ENCODE assay signal across 8 mouse cellular contexts in genomic region chr9:55511521-55511993, GRCm38 (mm10). TPM values are rescaled to one million over a fixed set of nuclear protein-coding genes. Genes with fewer than 3 reads are reported as not detected.
DNase-seq lines count a peak whose midpoint lies in the region; ATAC-seq and TF ChIP-seq lines count a peak whose summit lies in the region.

No protein-coding gene starts in this region.

- peaks cover 7% of the 10 kb centered on the region for H3K27me3 ChIP-seq in G1E (ENCODE audit: insufficient read depth, low read length)
- peaks cover 12% of the 10 kb centered on the region for H3K27me3 ChIP-seq in limb, embryonic 12.5 days
- H3K27me3 ChIP-seq in midbrain, embryonic 12.5 days = peaks cover 21% of the 10 kb centered on the region

- H3K9ac ChIP-seq in limb, embryonic 12.5 days (replicated peaks) = peak overlapping the region; percentile 92
- peak overlapping the region; percentile 78 for H3K9ac ChIP-seq in midbrain, embryonic 12.5 days (replicated peaks)

- TF ChIP-seq CTCF in gastrocnemius, adult 2 months (IDR thresholded peaks at IDR 0.05) = no peak
- TF ChIP-seq CTCF in G1E (IDR thresholded peaks at IDR 0.05; ENCODE audit: low read depth, low read length) = no peak

- intact Hi-C loops in gastrocnemius, adult 2 months (cut with DNase I) = no loop called here
- intact Hi-C loops in heart, postnatal 25 days (cut with DNase I) = no loop called here

- peaks cover 24% of the 10 kb centered on the region for H3K4me1 ChIP-seq in G1E (ENCODE audit: insufficient read depth, low read depth, low read length)
- H3K4me1 ChIP-seq in limb, embryonic 12.5 days (replicated peaks) = peaks cover 6% of the 10 kb centered on the region
- peaks cover 3% of the 10 kb centered on the region for H3K4me1 ChIP-seq in midbrain, embryonic 12.5 days

- peak overlapping the region; percentile 96 for H3K4me3 ChIP-seq in gastrocnemius, adult 2 months
- peak overlapping the region; percentile 91 for H3K4me3 ChIP-seq in G1E (ENCODE audit: low read depth, low read length)
- peak overlapping the region; percentile 89 for H3K4me3 ChIP-seq in limb, embryonic 12.5 days (replicated peaks)
- peak overlapping the region; percentile 76 for H3K4me3 ChIP-seq in midbrain, embryonic 12.5 days

- no peak for DNase-seq in gastrocnemius, adult 2 months
- DNase-seq in gastrocnemius, adult 8-10 months (ENCODE audit: low spot score in 2 of 2) = no peak
- DNase-seq in G1E (ENCODE audit: low spot score) = peak; percentile 50
- DNase-seq in embryo, embryonic 11 days = peak; percentile 76
- peak; percentile 44 for DNase-seq in heart, postnatal 25 days (ENCODE audit: low spot score)
- DNase-seq in urinary bladder, postnatal 36 days (ENCODE audit: low spot score in 2 of 2) = peak; percentile 45 to 60

- H3K27ac ChIP-seq in gastrocnemius, adult 2 months = peak overlapping the region; percentile 99
- peak overlapping the region; percentile 91 for H3K27ac ChIP-seq in limb, embryonic 12.5 days
- peak overlapping the region; percentile 78 for H3K27ac ChIP-seq in midbrain, embryonic 12.5 days (replicated peaks)

- peak overlapping the region; percentile 72 for H3K4me2 ChIP-seq in limb, embryonic 12.5 days
- H3K4me2 ChIP-seq in midbrain, embryonic 12.5 days (replicated peaks) = peak overlapping the region; percentile 89

- H3K9me3 ChIP-seq in G1E (replicated peaks) = no peaks in the 10 kb centered on the region
- no peaks in the 10 kb centered on the region for H3K9me3 ChIP-seq in limb, embryonic 12.5 days
- H3K9me3 ChIP-seq in midbrain, embryonic 12.5 days = no peaks in the 10 kb centered on the region

- WGBS in limb, embryonic 12.5 days = under 1% methylated on average over 31 of the region's 32 CpGs
- under 1% methylated on average over 32 of the region's 32 CpGs for WGBS in midbrain, embryonic 12.5 days

- ATAC-seq in G1E (ENCODE audit: extremely low read depth, insufficient number of reproducible peaks, low FRiP score, poor library complexity, severe bottlenecking) = peak; percentile 22; the same call in 1 of the 2 replicates
- ATAC-seq in limb, embryonic 12.5 days (ENCODE audit: insufficient number of reproducible peaks, insufficient read depth, low FRiP score, low TSS enrichment, low read depth) = peak; percentile 76
- peak; percentile 80 for ATAC-seq in midbrain, embryonic 12.5 days (ENCODE audit: low FRiP score, low read depth)

- H3K36me3 ChIP-seq in G1E (replicated peaks) = peaks cover 20% of the 10 kb centered on the region
- H3K36me3 ChIP-seq in limb, embryonic 12.5 days = no peaks in the 10 kb centered on the region
- H3K36me3 ChIP-seq in midbrain, embryonic 12.5 days = no peaks in the 10 kb centered on the region

RNA-seq across cellular contexts. Expression of gene Etfa, which starts 0.5 kb away (rescaled TPM):
- total RNA-seq in gastrocnemius, adult 2 months (2021) = 100 to 1,000 TPM; 217 to 370 TPM
- 100 to 1,000 TPM; 216 to 259 (median 240) TPM for total RNA-seq in gastrocnemius, adult 8-10 months (2022)
- total RNA-seq in G1E (2014; fragmentation: Nextera tagmentation) = 49.2 and 59.6 TPM in 2 replicates
- total RNA-seq in G1E (2017) = 41.8 and 44.2 TPM in 2 replicates
- polyA plus RNA-seq in G1E (2012) = 67.9 and 77.6 TPM in 2 replicates
- 100 to 1,000 TPM; 846 to 861 TPM for total RNA-seq in heart, postnatal 25 days (2021)
- polyA plus RNA-seq in limb, embryonic 12.5 days (2016; fragmentation: Nextera tagmentation; extraction: Ambion mirVana) = 183 and 192 TPM in 2 replicates
- 118 and 125 TPM in 2 replicates for polyA plus RNA-seq in midbrain, embryonic 12.5 days (2016; fragmentation: Nextera tagmentation; extraction: Ambion mirVana)

RNA-seq across cellular contexts. Expression of gene Isl2, which starts 26.9 kb away (rescaled TPM):
- total RNA-seq in gastrocnemius, adult 2 months (2021) = not detected
- under 1 TPM in 1 of 4 experiments, not detected in 3; 0.41 TPM for total RNA-seq in gastrocnemius, adult 8-10 months (2022)
- not detected in 2 replicates for total RNA-seq in G1E (2014; fragmentation: Nextera tagmentation)
- total RNA-seq in G1E (2017) = not detected in 2 replicates
- polyA plus RNA-seq in G1E (2012) = 0.03 and 0.17 TPM in 2 replicates
- total RNA-seq in heart, postnatal 25 days (2021) = under 1 TPM in 1 of 2 experiments, not detected in 1; 0.26 TPM
- polyA plus RNA-seq in limb, embryonic 12.5 days (2016; fragmentation: Nextera tagmentation; extraction: Ambion mirVana) = 2.3 and 3.6 TPM in 2 replicates
- polyA plus RNA-seq in midbrain, embryonic 12.5 days (2016; fragmentation: Nextera tagmentation; extraction: Ambion mirVana) = 5.3 and 8.0 TPM in 2 replicates

Comparison
In these comparisons a context has a peak if more than half of its experiments do, and no peak if none do; other contexts are left out.
1. DNase-seq: peak in G1E (single experiment), embryo, embryonic 11 days (single experiment), heart, postnatal 25 days (single experiment) and urinary bladder, postnatal 36 days (2 of 2); none in gastrocnemius, adult 2 months (single experiment) and gastrocnemius, adult 8-10 months (0 of 2).
2. ATAC-seq: peak in every context shown above with its lines; median percentile 80 in midbrain, embryonic 12.5 days; 76 in limb, embryonic 12.5 days; 22 in G1E.
3. Peak in every context shown above with its lines, with median percentiles within 50 percentile points of each other: H3K27ac ChIP-seq and H3K4me3 ChIP-seq.